Mouse (Mus musculus) brain, embryonic 14.5 days (tissue): ENCODE measurements around the gene Eaf1.

Source experiments
- CTCF ChIP-seq: fragments of 200-500 bp; IDR thresholded peaks from 2 replicates; pipeline ENCODE4 v1.5.1; 2012; ENCODE audit warnings: inconsistent platforms, mild to moderate bottlenecking, moderate library complexity, borderline replicate concordance; ENCODE audit not compliant: insufficient read depth, insufficient read length; ENCODE audit errors: extremely low read depth
- POLR2A ChIP-seq: fragments of 200-500 bp; IDR thresholded peaks from 2 replicates; pipeline ENCODE4 v1.6.1; 2012; ENCODE audit warnings: mild to moderate bottlenecking, inconsistent platforms, borderline replicate concordance; ENCODE audit not compliant: poor library complexity, insufficient read depth, insufficient read length, severe bottlenecking; ENCODE audit errors: extremely low read depth

- TF ChIP-seq CTCF (peak; percentile 32; the same call in 1 of the 2 replicates), POLR2A (no peak)
These were observed 39.2 kb upstream of the Eaf1 start for GRCm38 (mm10) chr14:31454849-31455566.
